Comparison of ENCODE assay signal across 8 mouse cellular contexts in the genomic region with DNA sequence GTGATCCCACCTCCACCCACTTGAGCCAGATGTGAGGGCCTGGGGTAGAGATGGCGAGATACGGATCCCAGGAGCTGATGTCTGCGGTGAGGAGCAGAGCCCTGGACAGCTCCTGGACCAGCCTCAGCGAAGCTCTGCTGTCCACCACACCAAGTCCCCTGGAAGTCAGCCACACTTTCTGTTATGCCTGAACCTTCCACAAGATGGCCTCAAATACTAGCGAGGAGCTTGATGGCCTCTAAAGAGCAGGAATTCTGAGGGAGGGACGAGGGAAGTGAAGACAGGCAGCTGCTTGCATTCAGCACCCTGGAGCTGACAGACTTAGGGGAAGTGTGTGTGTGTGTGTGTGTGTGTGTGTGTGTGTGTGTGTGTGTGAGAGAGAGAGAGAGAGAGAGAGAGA. TPM values are rescaled to one million over a fixed set of nuclear protein-coding genes. Genes with fewer than 3 reads are reported as not detected.
DNase-seq lines count a peak whose midpoint lies in the region; ATAC-seq lines count a peak whose summit lies in the region.

No protein-coding gene starts in this region.

- DNase-seq in CD4-positive, CD25-positive, alpha-beta regulatory T cell, adult 2 months (ENCODE audit: low read depth, low spot score), result peak; percentile 51
- peak; percentile 78 for DNase-seq in embryo, embryonic 9.5 days (ENCODE audit: extremely low spot score)
- DNase-seq in gastrocnemius, postnatal 4 days (ENCODE audit: low spot score in 2 of 2), result peak; percentile 41 to 75
- peak; percentile 83 for DNase-seq in intestine, embryonic 14.5 days (ENCODE audit: low spot score)
- DNase-seq in left cerebral cortex, postnatal 14 days (ENCODE audit: low spot score in 2 of 2), result peak; percentile 88 to 93
- peak; percentile 89 for DNase-seq in mesoderm, embryonic 11.5 days (ENCODE audit: low read depth, low spot score)
- peak; percentile 67 for DNase-seq in right cerebral cortex, postnatal 4 days

- no peak overlapping the region for H3K9ac ChIP-seq in intestine, embryonic 14.5 days (ENCODE audit: low read length)

- peak overlapping the region; percentile 50 for H3K4me2 ChIP-seq in intestine, embryonic 14.5 days (ENCODE audit: low read length)

- intact Hi-C loops in left cerebral cortex, postnatal 14 days (cut with DNase I), result loop anchor here (5.0 kb wide), 1 partner anchor 411 kb away; no protein-coding TSS in a partner anchor

- H3K36me3 ChIP-seq in intestine, embryonic 14.5 days (ENCODE audit: control insufficient read depth, insufficient read depth, low read length), result no peaks in the 10 kb centered on the region

- H3K27ac ChIP-seq in intestine, embryonic 14.5 days (ENCODE audit: low read depth), result no peak overlapping the region

- no peak for ATAC-seq in CD4-positive, CD25-positive, alpha-beta regulatory T cell, adult 4 months
- peak; percentile 67 for ATAC-seq in intestine, embryonic 14.5 days (replicated peaks; ENCODE audit: low FRiP score, low TSS enrichment, low read depth)

- WGBS in intestine, embryonic 14.5 days, result 1% methylated on average over 6 of the region's 6 CpGs

- H3K4me3 ChIP-seq in intestine, embryonic 14.5 days (ENCODE audit: low read depth, low read length), result peak overlapping the region; percentile 20

- no peaks in the 10 kb centered on the region for H3K9me3 ChIP-seq in intestine, embryonic 14.5 days (ENCODE audit: control insufficient read depth, low read length)

- peaks cover 9% of the 10 kb centered on the region; the same call in 1 of the 2 replicates for H3K4me1 ChIP-seq in intestine, embryonic 14.5 days (replicated peaks; ENCODE audit: control insufficient read depth, insufficient read depth, low read length)

- H3K27me3 ChIP-seq in intestine, embryonic 14.5 days (replicated peaks; ENCODE audit: control insufficient read depth, insufficient read depth, low read length), result peaks cover 39% of the 10 kb centered on the region

RNA-seq across cellular contexts. Expression of a gene that starts 0.9 kb away (rescaled TPM):
- not detected for polyA plus RNA-seq in CD4-positive, CD25-positive, alpha-beta regulatory T cell, adult 4 months (2017; shearing (Covaris generic))
- total RNA-seq in gastrocnemius, postnatal 4 days (2021), result not detected
- polyA plus RNA-seq in intestine, embryonic 14.5 days (2014; fragmentation: Nextera tagmentation; extraction: Ambion mirVana), result 0.35 TPM in 1 of 2 replicates, not detected in the other
- total RNA-seq in left cerebral cortex, postnatal 14 days (2021), result 1 to 10 TPM in 1 of 2 experiments, under 1 TPM in 1; 0.66 to 2.1 TPM

RNA-seq across cellular contexts. Expression of a gene that starts 1.1 kb away (rescaled TPM):
- polyA plus RNA-seq in CD4-positive, CD25-positive, alpha-beta regulatory T cell, adult 4 months (2017; shearing (Covaris generic)), result 1 to 10 TPM; 3.6 to 6.9 TPM
- total RNA-seq in gastrocnemius, postnatal 4 days (2021), result 100 to 1,000 TPM; 330 to 336 TPM
- polyA plus RNA-seq in intestine, embryonic 14.5 days (2014; fragmentation: Nextera tagmentation; extraction: Ambion mirVana), result 0.08 TPM in 1 of 2 replicates, not detected in the other
- total RNA-seq in left cerebral cortex, postnatal 14 days (2021), result 1 to 10 TPM; 1.0 to 1.1 TPM

RNA-seq across cellular contexts. Expression of a gene that starts 43.5 kb away (rescaled TPM):
- polyA plus RNA-seq in CD4-positive, CD25-positive, alpha-beta regulatory T cell, adult 4 months (2017; shearing (Covaris generic)), result 10 to 100 TPM; 36.4 to 64.0 TPM
- 10 to 100 TPM; 43.6 to 63.7 TPM for total RNA-seq in gastrocnemius, postnatal 4 days (2021)
- polyA plus RNA-seq in intestine, embryonic 14.5 days (2014; fragmentation: Nextera tagmentation; extraction: Ambion mirVana), result 90.6 and 99.5 TPM in 2 replicates
- 10 to 100 TPM; 73.0 to 78.7 TPM for total RNA-seq in left cerebral cortex, postnatal 14 days (2021)

RNA-seq across cellular contexts. Expression of a gene that starts 45.3 kb away (rescaled TPM):
- not detected for polyA plus RNA-seq in CD4-positive, CD25-positive, alpha-beta regulatory T cell, adult 4 months (2017; shearing (Covaris generic))
- 10 to 100 TPM; 17.4 to 32.9 TPM for total RNA-seq in gastrocnemius, postnatal 4 days (2021)
- polyA plus RNA-seq in intestine, embryonic 14.5 days (2014; fragmentation: Nextera tagmentation; extraction: Ambion mirVana), result not detected in 2 replicates
- total RNA-seq in left cerebral cortex, postnatal 14 days (2021), result 1 to 10 TPM; 1.8 to 2.9 TPM

Comparison
In these comparisons a context has a peak if more than half of its experiments do, and no peak if none do; other contexts are left out.
1. RNA of a gene that starts 1.1 kb away (total RNA-seq): 330 to 336 TPM in gastrocnemius, postnatal 4 days; 1.0 to 1.1 TPM in left cerebral cortex, postnatal 14 days; every median in the first group is over 100 times any median in the second.
2. Peak in every context shown above with its lines, with median percentiles within 50 percentile points of each other: DNase-seq.